Mouse (Mus musculus) stomach, embryonic 15.5 days (tissue): ENCODE measurements at regions not wholly inside any gene's neighbourhood (a gene's known extent, or its start where the extent isn't known, plus 50 kb on each side); places are given as distances from the start of the nearest gene placed in this dataset.

ENCODE experiments used
- ATAC-seq: fragments of 200-750 bp; cut with Nextera tagmentation; 2 replicates; pipeline ENCODE4 v1.8.0; 2017; ENCODE audit warnings: low read depth, moderate number of reproducible peaks, moderate TSS enrichment; ENCODE audit not compliant: insufficient read depth, low FRiP score
- H3K27ac ChIP-seq: fragments of 300-500 bp; sonication (generic); 2 replicates; pipeline ENCODE4 v1.5.1; 2015; ENCODE audit warnings: mild to moderate bottlenecking, inconsistent platforms
- H3K27me3 ChIP-seq: fragments of 300-500 bp; sonication (generic); replicated peaks from 2 replicates; pipeline ENCODE4 v1.6.1; 2015; ENCODE audit warnings: inconsistent platforms
- H3K36me3 ChIP-seq: fragments of 300-500 bp; sonication (generic); 2 replicates; pipeline ENCODE4 v1.6.1; 2015; ENCODE audit warnings: inconsistent platforms
- H3K4me1 ChIP-seq: fragments of 300-500 bp; sonication (generic); 2 replicates; pipeline ENCODE4 v1.6.1; 2015; ENCODE audit warnings: inconsistent platforms
- H3K4me2 ChIP-seq: fragments of 300-500 bp; sonication (generic); 2 replicates; pipeline ENCODE4 v1.6.1; 2015; ENCODE audit warnings: mild to moderate bottlenecking, inconsistent platforms
- H3K4me3 ChIP-seq: fragments of 300-500 bp; sonication (generic); replicated peaks from 2 replicates; pipeline ENCODE4 v1.5.1; 2015; ENCODE audit warnings: inconsistent platforms
- H3K9ac ChIP-seq: fragments of 300-500 bp; sonication (generic); 2 replicates; pipeline ENCODE4 v1.6.1; 2015; ENCODE audit warnings: inconsistent platforms
- H3K9me3 ChIP-seq: fragments of 300-500 bp; sonication (generic); 2 replicates; pipeline ENCODE4 v1.6.1; 2016; ENCODE audit warnings: inconsistent platforms
- whole genome bisulfite sequencing: fragments of 180-500 bp; shearing (Covaris S2); methylation state at CpG from one replicate; pipeline ENCODE4 v1.1.7; 2015; 5-methylcytosine and 5-hydroxymethylcytosine counted together

DNA sequence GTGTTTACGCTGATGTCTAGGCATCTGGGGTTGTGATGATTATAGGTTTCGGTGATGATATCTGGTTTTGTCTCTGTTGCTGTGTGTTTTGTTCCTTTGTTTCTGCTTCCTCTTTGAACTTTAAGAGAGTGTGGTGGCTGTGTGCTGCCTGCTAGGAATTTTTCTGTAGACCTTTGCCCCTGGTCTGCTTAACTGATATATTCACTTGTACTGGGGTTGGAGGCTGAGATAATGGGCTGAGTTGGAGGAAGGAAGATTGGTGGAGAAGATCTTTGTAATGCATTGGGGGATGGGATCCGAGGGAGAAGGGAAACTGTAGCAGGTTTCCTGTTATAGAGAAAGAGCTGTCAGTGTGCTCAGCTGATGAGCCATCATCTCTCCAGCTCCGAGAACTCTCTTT is 55.8 kb downstream of the Mid1ip1 start:
- ATAC-seq: no peak
- no peak overlapping the region for H3K4me2 ChIP-seq
- no peak overlapping the region for H3K27ac ChIP-seq
- no peaks in the 10 kb centered on the region for H3K9me3 ChIP-seq
- H3K9ac ChIP-seq: no peak overlapping the region
- H3K4me3 ChIP-seq: no peak overlapping the region
- 63% methylated on average over 4 of the region's 4 CpGs for WGBS
- H3K36me3 ChIP-seq: no peaks in the 10 kb centered on the region
- no peaks in the 10 kb centered on the region for H3K27me3 ChIP-seq
- no peaks in the 10 kb centered on the region for H3K4me1 ChIP-seq

- Histone ChIP-seq H3K27me3 (no peaks in the 10 kb centered on the region), H3K9me3 (no peaks in the 10 kb centered on the region), H3K4me1 (no peaks in the 10 kb centered on the region), H3K27ac (peak overlapping the region; percentile 59), H3K4me3 (no peak overlapping the region), H3K9ac (no peak overlapping the region), H3K4me2 (no peak overlapping the region), H3K36me3 (no peaks in the 10 kb centered on the region)
- 35% methylated on average over 8 of the region's 8 CpGs for WGBS
- ATAC-seq: peak; percentile 70; the same call in 1 of the 2 replicates
Measured at GRCm38 (mm10) chrX:10775714-10776515, 61.1 kb downstream of the Mid1ip1 start.

- no peaks in the 10 kb centered on the region for H3K27me3 ChIP-seq
- ATAC-seq: no peak
- no peak overlapping the region for H3K9ac ChIP-seq
- H3K4me2 ChIP-seq: no peak overlapping the region
- H3K9me3 ChIP-seq: no peaks in the 10 kb centered on the region
- 40% methylated on average over 7 of the region's 7 CpGs for WGBS
- no peak overlapping the region for H3K4me3 ChIP-seq
- no peaks in the 10 kb centered on the region for H3K36me3 ChIP-seq
- no peaks in the 10 kb centered on the region for H3K4me1 ChIP-seq
- H3K27ac ChIP-seq: peak overlapping the region; percentile 59
Measured at GRCm38 (mm10) chrX:10776516-10776818, 61.7 kb downstream of the Mid1ip1 start.

- H3K4me2 ChIP-seq: no peak overlapping the region
- H3K9me3 ChIP-seq: no peaks in the 10 kb centered on the region
- no peak overlapping the region for H3K27ac ChIP-seq
- no peak overlapping the region for H3K4me3 ChIP-seq
- H3K4me1 ChIP-seq: no peaks in the 10 kb centered on the region
- no peaks in the 10 kb centered on the region for H3K27me3 ChIP-seq
- WGBS: 69% methylated on average over 2 of the region's 2 CpGs
- no peak for ATAC-seq
- H3K36me3 ChIP-seq: no peaks in the 10 kb centered on the region
- H3K9ac ChIP-seq: no peak overlapping the region
Measured at GRCm38 (mm10) chrX:10778014-10778413, 63.2 kb downstream of the Mid1ip1 start.

DNA sequence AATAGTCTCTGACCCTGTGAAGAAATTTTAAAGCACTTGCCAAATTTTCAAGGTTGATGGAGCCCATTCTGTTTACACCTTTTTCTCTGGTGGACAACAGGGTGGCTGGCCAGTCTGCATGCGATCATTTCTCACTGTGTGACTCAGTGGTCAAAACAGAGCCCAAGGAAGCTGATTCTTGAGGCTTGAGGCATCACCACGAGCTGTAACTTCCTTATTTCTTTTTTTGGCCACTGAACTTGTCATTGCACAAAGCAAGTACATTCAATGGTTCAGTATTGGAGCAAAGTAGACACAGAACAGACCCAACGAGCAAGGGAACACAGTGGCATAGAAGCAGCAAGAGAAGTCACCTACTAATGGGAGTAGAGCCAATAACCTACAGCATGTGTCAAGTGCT is 71.5 kb downstream of the Mid1ip1 start:
- H3K4me1 ChIP-seq: no peaks in the 10 kb centered on the region
- no peaks in the 10 kb centered on the region for H3K27me3 ChIP-seq
- ATAC-seq: no peak
- H3K27ac ChIP-seq: no peak overlapping the region
- no peak overlapping the region for H3K4me3 ChIP-seq
- no peak overlapping the region for H3K4me2 ChIP-seq
- H3K9ac ChIP-seq: no peak overlapping the region
- no peaks in the 10 kb centered on the region for H3K9me3 ChIP-seq
- 72% methylated on average over 3 of the region's 3 CpGs for whole genome bisulfite sequencing
- H3K36me3 ChIP-seq: no peaks in the 10 kb centered on the region

DNA sequence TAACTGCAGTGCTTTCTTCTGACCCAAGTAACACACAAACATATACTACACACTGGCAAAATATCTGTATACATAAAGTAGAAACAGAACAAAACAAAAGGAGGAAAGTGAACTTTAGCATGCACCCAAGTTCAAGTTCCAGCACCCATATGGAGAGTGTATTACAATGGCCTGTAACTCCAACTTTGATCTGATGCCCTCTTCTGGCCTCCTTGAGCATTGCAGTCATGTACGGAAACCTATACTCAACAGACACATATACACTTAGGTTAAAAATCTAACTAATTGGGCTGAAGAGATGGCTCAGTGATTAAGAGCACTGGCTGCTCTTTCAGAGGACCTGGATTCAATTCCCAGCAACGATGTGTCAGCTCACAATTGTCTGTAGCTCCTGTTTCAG is 72.2 kb downstream of the Mid1ip1 start:
- H3K9ac ChIP-seq: no peak overlapping the region
- 84% methylated on average over 2 of the region's 2 CpGs for WGBS
- H3K4me3 ChIP-seq: no peak overlapping the region
- no peaks in the 10 kb centered on the region for H3K9me3 ChIP-seq
- H3K27me3 ChIP-seq: no peaks in the 10 kb centered on the region
- no peak overlapping the region for H3K4me2 ChIP-seq
- H3K27ac ChIP-seq: no peak overlapping the region
- H3K36me3 ChIP-seq: no peaks in the 10 kb centered on the region
- no peaks in the 10 kb centered on the region for H3K4me1 ChIP-seq
- ATAC-seq: no peak

DNA sequence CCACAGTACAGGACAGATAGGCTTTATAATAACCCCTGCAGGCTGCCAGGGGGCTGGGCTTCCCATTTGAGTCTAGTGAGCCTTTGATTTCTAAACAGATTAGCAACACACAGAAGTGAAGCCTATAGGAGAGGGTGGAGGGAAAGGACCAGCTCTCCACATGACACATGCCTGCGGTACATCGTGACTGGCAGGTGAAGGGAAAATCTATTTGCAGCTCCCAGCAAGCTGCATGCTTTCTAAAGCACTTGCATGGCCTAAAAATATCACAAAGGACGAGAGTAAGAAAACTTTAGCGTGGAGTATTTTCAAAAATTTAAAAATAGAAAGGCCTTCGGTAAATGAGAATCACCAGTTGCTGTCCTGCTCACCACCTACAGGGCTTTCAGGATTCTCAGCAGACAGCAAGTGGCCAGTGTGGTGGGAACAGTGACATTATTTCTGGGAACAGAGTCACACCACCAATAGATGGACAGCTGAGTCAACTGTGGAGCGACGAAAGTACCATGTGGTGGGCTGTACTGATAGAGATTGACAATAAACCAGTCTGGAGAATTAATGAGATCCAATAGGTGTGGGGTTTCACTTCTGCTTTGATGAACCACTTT is 105.6 kb downstream of the Mid1ip1 start:
- no peaks in the 10 kb centered on the region for H3K9me3 ChIP-seq
- no peak overlapping the region for H3K9ac ChIP-seq
- ATAC-seq: no peak
- no peak overlapping the region for H3K4me2 ChIP-seq
- no peak overlapping the region for H3K27ac ChIP-seq
- no peaks in the 10 kb centered on the region for H3K27me3 ChIP-seq
- H3K36me3 ChIP-seq: no peaks in the 10 kb centered on the region
- H3K4me3 ChIP-seq: no peak overlapping the region
- WGBS: 67% methylated on average over 7 of the region's 7 CpGs
- no peaks in the 10 kb centered on the region for H3K4me1 ChIP-seq

- H3K36me3 ChIP-seq: no peaks in the 10 kb centered on the region
- H3K4me1 ChIP-seq: no peaks in the 10 kb centered on the region
- H3K27ac ChIP-seq: no peak overlapping the region
- H3K9ac ChIP-seq: no peak overlapping the region
- ATAC-seq: no peak
- no peaks in the 10 kb centered on the region for H3K9me3 ChIP-seq
- H3K4me3 ChIP-seq: no peak overlapping the region
- 77% methylated on average over 1 of the region's 1 CpGs for WGBS
- no peaks in the 10 kb centered on the region for H3K27me3 ChIP-seq
- H3K4me2 ChIP-seq: no peak overlapping the region
Measured at GRCm38 (mm10) chrX:10833681-10834080, 118.9 kb downstream of the Mid1ip1 start.

GRCm38 (mm10) chrX:10857089-10857488 is 142.3 kb downstream of the Mid1ip1 start:
- WGBS: 67% methylated on average over 6 of the region's 6 CpGs
- Histone ChIP-seq H3K9ac (no peak overlapping the region), H3K36me3 (no peaks in the 10 kb centered on the region), H3K9me3 (no peaks in the 10 kb centered on the region), H3K27ac (no peak overlapping the region), H3K4me1 (no peaks in the 10 kb centered on the region), H3K27me3 (no peaks in the 10 kb centered on the region), H3K4me3 (no peak overlapping the region), H3K4me2 (no peak overlapping the region)
- no peak for ATAC-seq

GRCm38 (mm10) chrX:10857668-10858067 is 142.9 kb downstream of the Mid1ip1 start:
- H3K9me3 ChIP-seq: no peaks in the 10 kb centered on the region
- H3K4me1 ChIP-seq: no peaks in the 10 kb centered on the region
- no peak for ATAC-seq
- WGBS: 70% methylated on average over 3 of the region's 3 CpGs
- no peak overlapping the region for H3K4me2 ChIP-seq
- H3K27ac ChIP-seq: no peak overlapping the region
- H3K4me3 ChIP-seq: no peak overlapping the region
- H3K27me3 ChIP-seq: no peaks in the 10 kb centered on the region
- no peak overlapping the region for H3K9ac ChIP-seq
- no peaks in the 10 kb centered on the region for H3K36me3 ChIP-seq

DNA sequence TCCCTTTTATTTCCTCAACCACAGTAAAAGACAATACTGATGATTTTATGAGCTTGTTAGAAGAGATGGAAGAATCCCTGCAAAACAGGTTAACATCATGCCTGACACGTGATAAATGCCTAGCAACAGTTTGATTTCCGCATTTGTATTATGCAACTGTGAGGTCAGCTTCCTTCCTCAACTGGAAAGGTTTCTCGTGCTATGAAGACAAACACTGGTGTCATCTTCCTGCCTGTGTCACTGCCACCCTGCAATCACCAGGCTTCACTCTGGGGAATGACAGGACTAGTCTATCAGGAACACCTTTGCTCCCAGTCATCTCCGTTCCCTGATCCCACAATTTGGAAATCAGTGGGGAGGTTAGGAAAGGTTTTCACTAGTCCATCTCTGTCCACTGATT is 156.8 kb downstream of the Mid1ip1 start:
- 70% methylated on average over 4 of the region's 4 CpGs for WGBS
- Histone ChIP-seq H3K4me3 (no peak overlapping the region), H3K4me2 (no peak overlapping the region), H3K27me3 (no peaks in the 10 kb centered on the region), H3K27ac (no peak overlapping the region), H3K9ac (no peak overlapping the region), H3K36me3 (no peaks in the 10 kb centered on the region), H3K4me1 (no peaks in the 10 kb centered on the region), H3K9me3 (no peaks in the 10 kb centered on the region)
- no peak for ATAC-seq

- 65% methylated on average over 5 of the region's 5 CpGs for WGBS
- Histone ChIP-seq H3K36me3 (no peaks in the 10 kb centered on the region), H3K9me3 (no peaks in the 10 kb centered on the region), H3K27ac (no peak overlapping the region), H3K4me3 (no peak overlapping the region), H3K4me1 (no peaks in the 10 kb centered on the region), H3K27me3 (no peaks in the 10 kb centered on the region), H3K4me2 (no peak overlapping the region), H3K9ac (no peak overlapping the region)
- no peak for ATAC-seq
Measured at GRCm38 (mm10) chrX:10877856-10878255, 163.0 kb downstream of the Mid1ip1 start.

DNA sequence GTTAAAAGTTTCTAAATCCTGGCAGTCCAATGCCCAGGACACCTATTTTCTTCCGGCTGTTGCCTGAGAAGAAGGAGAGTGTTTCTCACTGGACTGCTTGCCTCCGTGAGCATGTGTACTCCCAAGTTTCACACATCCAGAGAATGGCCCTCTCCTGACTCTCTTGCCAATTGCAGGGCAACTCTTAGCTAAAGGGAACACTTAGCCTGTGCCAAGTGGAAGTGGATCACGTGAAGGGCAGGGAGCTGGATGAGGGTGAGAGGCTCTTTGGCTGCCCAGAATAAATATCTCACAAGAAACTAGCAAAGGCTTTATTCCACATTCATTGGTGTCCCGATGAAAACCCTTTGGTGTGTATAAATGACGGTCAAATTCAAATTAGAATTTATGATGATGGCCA is 164.1 kb downstream of the Mid1ip1 start:
- Histone ChIP-seq H3K27me3 (no peaks in the 10 kb centered on the region), H3K36me3 (no peaks in the 10 kb centered on the region), H3K9me3 (no peaks in the 10 kb centered on the region), H3K4me3 (no peak overlapping the region), H3K4me2 (no peak overlapping the region), H3K4me1 (no peaks in the 10 kb centered on the region), H3K9ac (no peak overlapping the region), H3K27ac (no peak overlapping the region)
- 84% methylated on average over 5 of the region's 5 CpGs for WGBS
- ATAC-seq: no peak
